Mouse (Mus musculus) embryonic fibroblast, embryonic 13.5 days (primary cell): ENCODE results near the gene Ndufa7.

ENCODE experiments used
- CTCF ChIP-seq: IDR thresholded peaks from 2 replicates; pipeline ENCODE4 v1.5.1; 2011; ENCODE audit warnings: mild to moderate bottlenecking, control low read depth, low read length, moderate library complexity, borderline replicate concordance; ENCODE audit not compliant: insufficient read depth
- POLR2A ChIP-seq: IDR thresholded peaks from 2 replicates; pipeline ENCODE4 v1.6.1; 2011; ENCODE audit warnings: low read depth, mild to moderate bottlenecking, control low read depth, low read length, moderate library complexity

GRCm38 (mm10) chr17:33804205-33804604 is 20.2 kb upstream of the Ndufa7 start:
- no peak for TF ChIP-seq CTCF
- no peak for TF ChIP-seq POLR2A
